Mouse (Mus musculus) limb, embryonic 14.5 days (tissue): ENCODE results near the gene Vmn2r90. TPM values are rescaled to one million over a fixed set of nuclear protein-coding genes. Genes with fewer than 3 reads are reported as not detected.
A peak's percentile ranks its signal among the peaks of the same experiment; 100 is the strongest.
"Not testable (repeated sequence)": the region's sequence is repeated elsewhere in the genome, so short reads cannot be mapped to it uniquely, and the experiment has no call there.

Experiments used
- ATAC-seq: fragments of 200-750 bp; cut with Nextera tagmentation; 2 replicates; pipeline ENCODE4 v1.8.0; 2017; ENCODE audit warnings: low read depth, moderate number of reproducible peaks, moderate TSS enrichment; ENCODE audit not compliant: low FRiP score
- DNase-seq: peaks from one replicate; pipeline ENCODE4 v3.0.0-alpha.2; 2015; ENCODE audit warnings: low spot score
- H3K27ac ChIP-seq: fragments of 300-500 bp; sonication (generic); replicated peaks from 2 replicates; pipeline ENCODE4 v1.5.1; 2014; ENCODE audit warnings: low read depth, mild to moderate bottlenecking, low read length, moderate library complexity, mixed read lengths
- H3K27me3 ChIP-seq: fragments of 300-500 bp; sonication (generic); 2 replicates; pipeline ENCODE4 v1.6.1; 2014; ENCODE audit warnings: low read length, mixed read lengths; ENCODE audit not compliant: control insufficient read depth, insufficient read depth
- H3K36me3 ChIP-seq: fragments of 300-500 bp; sonication (generic); 2 replicates; pipeline ENCODE4 v1.6.1; 2014; ENCODE audit warnings: mild to moderate bottlenecking, low read length, moderate library complexity, mixed read lengths; ENCODE audit not compliant: control insufficient read depth, insufficient read depth
- H3K4me1 ChIP-seq: fragments of 300-500 bp; sonication (generic); 2 replicates; pipeline ENCODE4 v1.6.1; 2014; ENCODE audit warnings: antibody characterized with exemption, low read length, mixed read lengths; ENCODE audit not compliant: control insufficient read depth, insufficient read depth
- H3K4me2 ChIP-seq: fragments of 300-500 bp; sonication (generic); replicated peaks from 2 replicates; pipeline ENCODE4 v1.6.1; 2014; ENCODE audit warnings: low read depth, mild to moderate bottlenecking, low read length, moderate library complexity; ENCODE audit not compliant: severe bottlenecking
- H3K4me3 ChIP-seq: fragments of 300-500 bp; sonication (generic); replicated peaks from 2 replicates; pipeline ENCODE4 v1.5.1; 2014; ENCODE audit warnings: low read length
- H3K9ac ChIP-seq: fragments of 300-500 bp; sonication (generic); 2 replicates; pipeline ENCODE4 v1.6.1; 2014; ENCODE audit warnings: mild to moderate bottlenecking, low read depth, low read length, moderate library complexity; ENCODE audit not compliant: severe bottlenecking
- H3K9me3 ChIP-seq: fragments of 300-500 bp; sonication (generic); 2 replicates; pipeline ENCODE4 v1.6.1; 2016; ENCODE audit warnings: low read length; ENCODE audit not compliant: control insufficient read depth
- POLR2A ChIP-seq: fragments of 200-500 bp; IDR thresholded peaks from 2 replicates; pipeline ENCODE4 v1.8.0; 2012; ENCODE audit warnings: inconsistent platforms, mild to moderate bottlenecking, moderate library complexity, borderline replicate concordance; ENCODE audit not compliant: insufficient read depth, insufficient read length; ENCODE audit errors: extremely low read depth
- whole genome bisulfite sequencing: fragments of 180-500 bp; shearing (Covaris S2); extraction: QIAGEN DNeasy Blood & Tissue Kit; methylation state at CpG from one replicate; pipeline ENCODE4 v1.1.7; 2014; 5-methylcytosine and 5-hydroxymethylcytosine counted together
- polyA plus RNA-seq, 2 experiments: library from polyadenylated mRNA; depleted of rRNA in 1 of 2; stranded (reverse) in 1 of 2; unstranded in 1 of 2; fragments of >200 nt; fragmentation: Nextera tagmentation in 1 of 2; extraction: Ambion mirVana in 1 of 2; gene quantifications; 2 replicates each; pipeline versions ENCODE4 v1.2.1 to v1.2.3; 2012 to 2014

Vmn2r90 gene
- polyA plus RNA-seq (2012; rRNA removed) (0.03 TPM in 1 of 2 replicates, not detected in the other), polyA plus RNA-seq (2014; fragmentation: Nextera tagmentation; extraction: Ambion mirVana) (not detected in 2 replicates)

GRCm38 (mm10) chr17:17703447-17703846, at the start of gene Vmn2r90:
Gene Vmn2r90 (plus strand): TSS chr17:17703747.
- Histone ChIP-seq H3K4me2 (no peak within 1 kb of the TSS), H3K27ac (no peak within 1 kb of the TSS), H3K4me1 (no peaks in the 10 kb centered on the region), H3K36me3 (no peaks in the 10 kb centered on the region), H3K9me3 (no peaks in the 10 kb centered on the region), H3K27me3 (no peaks in the 10 kb centered on the region), H3K4me3 (no peak within 1 kb of the TSS), H3K9ac (no peak within 1 kb of the TSS)
- DNase-seq (no peak), ATAC-seq (no peak)
- WGBS, result 79% methylated on average over 1 of the region's 1 CpGs
- no peak for TF ChIP-seq POLR2A

- Histone ChIP-seq H3K27ac (no peak overlapping the region), H3K4me2 (peak overlapping the region; percentile 24; the same call in 1 of the 2 replicates), H3K36me3 (no peaks in the 10 kb centered on the region), H3K4me1 (no peaks in the 10 kb centered on the region), H3K9me3 (no peaks in the 10 kb centered on the region), H3K27me3 (no peaks in the 10 kb centered on the region), H3K4me3 (0 out of 2 replicates have a peak overlapping the region, but pooled peaks have one; percentile 5), H3K9ac (no peak overlapping the region)
- no peak for TF ChIP-seq POLR2A
- DNase-seq, result no peak
- 10% methylated on average over 10 of the region's 10 CpGs for WGBS
- ATAC-seq, result no peak
Measured at GRCm38 (mm10) chr17:17654997-17655828, 48.3 kb upstream of the Vmn2r90 start.

- H3K4me1 ChIP-seq, result no peaks in the 10 kb centered on the region
- no peak for TF ChIP-seq POLR2A
- no peaks in the 10 kb centered on the region for H3K9me3 ChIP-seq
- no peak for DNase-seq
- H3K27ac ChIP-seq, result no peak overlapping the region
- WGBS, result 39% methylated on average over 2 of the region's 2 CpGs
- H3K4me3 ChIP-seq, result no peak overlapping the region
- no peaks in the 10 kb centered on the region for H3K27me3 ChIP-seq
- H3K4me2 ChIP-seq, result no peak overlapping the region
- no peak for ATAC-seq
- no peak overlapping the region for H3K9ac ChIP-seq
- no peaks in the 10 kb centered on the region for H3K36me3 ChIP-seq
Measured at GRCm38 (mm10) chr17:17655829-17656176, 47.7 kb upstream of the Vmn2r90 start.

GRCm38 (mm10) chr17:17678781-17679180, 24.8 kb upstream of the Vmn2r90 start:
- Histone ChIP-seq H3K27ac (no peak overlapping the region), H3K4me3 (no peak overlapping the region), H3K36me3 (no peaks in the 10 kb centered on the region), H3K9ac (no peak overlapping the region), H3K4me2 (no peak overlapping the region), H3K4me1 (no peaks in the 10 kb centered on the region), H3K27me3 (no peaks in the 10 kb centered on the region), H3K9me3 (no peaks in the 10 kb centered on the region)
- DNase-seq, result no peak
- no peak for TF ChIP-seq POLR2A
- 76% methylated on average over 1 of the region's 1 CpGs for WGBS
- ATAC-seq, result no peak

GRCm38 (mm10) chr17:17690659-17691058, 12.9 kb upstream of the Vmn2r90 start:
- ATAC-seq, result no peak
- Histone ChIP-seq H3K4me2 (no peak overlapping the region), H3K4me1 (no peaks in the 10 kb centered on the region), H3K4me3 (no peak overlapping the region), H3K27ac (no peak overlapping the region), H3K27me3 (no peaks in the 10 kb centered on the region), H3K9ac (no peak overlapping the region), H3K9me3 (no peaks in the 10 kb centered on the region), H3K36me3 (no peaks in the 10 kb centered on the region)
- no peak for TF ChIP-seq POLR2A
- DNase-seq, result no peak
- 59% methylated on average over 2 of the region's 2 CpGs for WGBS

GRCm38 (mm10) chr17:17732396-17732795, 28.8 kb downstream of the Vmn2r90 start:
- H3K4me2 ChIP-seq, H3K4me1 ChIP-seq, H3K27ac ChIP-seq, H3K9ac ChIP-seq, DNase-seq, H3K9me3 ChIP-seq, H3K27me3 ChIP-seq, H3K36me3 ChIP-seq, ATAC-seq, H3K4me3 ChIP-seq: not testable (repeated sequence)
- WGBS, result 85% methylated on average over 4 of the region's 4 CpGs
